Mouse (Mus musculus): ENCODE data around the gene Tmem132d. TPM values are rescaled to one million over a fixed set of nuclear protein-coding genes. Genes with fewer than 3 reads are reported as not detected.
"Not testable (repeated sequence)": the region's sequence is repeated elsewhere in the genome, so short reads cannot be mapped to it uniquely, and the experiment has no call there.

Gene Tmem132d
- polyA plus RNA-seq, 1 experiment from 2014 or later, result not detected

DNA sequence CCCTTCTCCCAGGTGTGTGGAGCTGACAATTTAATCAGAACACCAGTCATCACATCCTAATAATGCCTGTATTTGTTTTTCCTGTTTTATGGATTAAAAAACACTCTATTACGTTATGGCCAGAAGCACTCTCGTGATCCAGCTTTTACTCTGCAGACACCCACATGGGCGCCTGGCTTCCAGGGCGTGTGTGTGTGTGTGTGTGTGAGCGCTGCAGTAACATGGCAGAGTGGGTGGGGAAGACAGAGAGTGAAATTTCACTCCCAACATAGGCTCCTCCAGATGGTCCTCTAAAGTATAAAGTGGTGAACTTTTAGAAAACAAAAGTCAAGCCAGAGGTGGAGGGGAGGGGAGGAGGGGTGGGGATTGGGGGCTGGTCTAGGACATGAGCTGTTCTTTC is 442.1 kb downstream of the Tmem132d start:
- Histone ChIP-seq H3K27me3 (replicated peaks; ENCODE audit: control insufficient read depth, insufficient read depth, low read length) (no peaks in the 10 kb centered on the region), H3K9me3 (ENCODE audit: control insufficient read depth, low read length) (no peaks in the 10 kb centered on the region), H3K4me2 (no peak overlapping the region), H3K9ac (ENCODE audit: low read depth, low read length) (no peak overlapping the region), H3K4me3 (ENCODE audit: low read depth, low read length) (no peak overlapping the region), H3K4me1 (replicated peaks; ENCODE audit: control insufficient read depth, insufficient read depth, low read length) (no peaks in the 10 kb centered on the region), H3K27ac (ENCODE audit: low read depth, low read length) (no peak overlapping the region), H3K36me3 (ENCODE audit: control insufficient read depth, insufficient read depth, low read length) (no peaks in the 10 kb centered on the region)
- WGBS, result 79% methylated on average over 5 of the region's 5 CpGs
- DNase-seq (ENCODE audit: low spot score) (no peak), ATAC-seq (replicated peaks; ENCODE audit: low FRiP score) (no peak)

DNA sequence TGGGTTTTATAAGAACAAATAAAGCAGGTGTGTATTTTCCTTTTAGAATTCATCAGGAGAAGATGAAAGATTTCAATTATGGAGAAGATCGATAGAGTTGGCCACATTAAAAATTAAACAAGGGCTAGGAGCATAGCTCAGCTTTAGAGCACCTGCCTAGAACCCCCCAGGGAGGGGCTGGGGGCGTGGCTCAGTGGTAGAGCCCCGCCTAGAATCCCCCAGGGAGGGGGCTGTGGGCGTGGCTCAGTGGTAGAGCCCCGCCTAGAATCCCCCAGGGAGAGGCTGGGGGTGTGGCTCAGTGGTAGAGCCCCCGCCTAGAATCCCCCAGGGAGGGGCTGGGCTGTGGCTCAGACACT is 452.9 kb downstream of the Tmem132d start:
- not testable (repeated sequence) for H3K27ac ChIP-seq (ENCODE audit: low read depth, low read length); H3K4me2 ChIP-seq; H3K27me3 ChIP-seq (replicated peaks; ENCODE audit: control insufficient read depth, insufficient read depth, low read length); ATAC-seq (replicated peaks; ENCODE audit: low FRiP score); H3K4me1 ChIP-seq (replicated peaks; ENCODE audit: control insufficient read depth, insufficient read depth, low read length); DNase-seq (ENCODE audit: low spot score); H3K9ac ChIP-seq (ENCODE audit: low read depth, low read length); H3K4me3 ChIP-seq (ENCODE audit: low read depth, low read length); H3K36me3 ChIP-seq (ENCODE audit: control insufficient read depth, insufficient read depth, low read length); H3K9me3 ChIP-seq (ENCODE audit: control insufficient read depth, low read length)
- 51% methylated on average over 6 of the region's 6 CpGs for WGBS

- no peaks in the 10 kb centered on the region for H3K36me3 ChIP-seq (ENCODE audit: control insufficient read depth, insufficient read depth, low read length)
- no peaks in the 10 kb centered on the region for H3K4me1 ChIP-seq (replicated peaks; ENCODE audit: control insufficient read depth, insufficient read depth, low read length)
- no peaks in the 10 kb centered on the region for H3K27me3 ChIP-seq (replicated peaks; ENCODE audit: control insufficient read depth, insufficient read depth, low read length)
- H3K4me3 ChIP-seq (ENCODE audit: low read depth, low read length), result no peak overlapping the region
- no peak overlapping the region for H3K4me2 ChIP-seq
- H3K27ac ChIP-seq (ENCODE audit: low read depth, low read length), result no peak overlapping the region
- DNase-seq (ENCODE audit: low spot score), result no peak
- ATAC-seq (replicated peaks; ENCODE audit: low FRiP score), result no peak
- no peak overlapping the region for H3K9ac ChIP-seq (ENCODE audit: low read depth, low read length)
- no peaks in the 10 kb centered on the region for H3K9me3 ChIP-seq (ENCODE audit: control insufficient read depth, low read length)
- 61% methylated on average over 6 of the region's 6 CpGs for WGBS
Measured at GRCm38 (mm10) chr5:127979329-127980002, 453.4 kb downstream of the Tmem132d start.

DNA sequence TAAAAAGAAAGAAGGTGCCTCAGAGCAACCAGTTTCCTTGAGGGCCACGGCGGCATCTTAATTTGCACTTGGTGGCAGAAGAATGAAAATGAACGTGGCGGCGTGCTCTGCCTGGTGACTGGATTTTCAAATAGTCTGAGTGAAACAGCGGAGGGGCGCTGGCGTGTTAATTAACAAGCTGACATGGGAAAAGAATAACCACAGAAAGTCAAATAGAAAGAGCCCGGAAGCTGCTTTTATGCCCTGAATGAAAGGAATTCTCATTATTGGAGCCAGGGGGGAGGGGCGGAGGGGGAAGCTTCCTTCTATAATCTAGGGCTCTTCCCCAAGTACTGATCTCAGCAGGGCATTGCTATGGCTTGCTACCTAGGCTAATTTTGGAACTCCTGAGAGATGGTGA is 456.2 kb downstream of the Tmem132d start:
- ATAC-seq (replicated peaks; ENCODE audit: low FRiP score), result no peak
- Histone ChIP-seq H3K4me1 (replicated peaks; ENCODE audit: control insufficient read depth, insufficient read depth, low read length) (no peaks in the 10 kb centered on the region), H3K36me3 (ENCODE audit: control insufficient read depth, insufficient read depth, low read length) (no peaks in the 10 kb centered on the region), H3K27ac (ENCODE audit: low read depth, low read length) (no peak overlapping the region), H3K4me2 (no peak overlapping the region), H3K9ac (ENCODE audit: low read depth, low read length) (no peak overlapping the region), H3K27me3 (replicated peaks; ENCODE audit: control insufficient read depth, insufficient read depth, low read length) (no peaks in the 10 kb centered on the region), H3K4me3 (ENCODE audit: low read depth, low read length) (no peak overlapping the region), H3K9me3 (ENCODE audit: control insufficient read depth, low read length) (no peaks in the 10 kb centered on the region)
- WGBS, result 85% methylated on average over 10 of the region's 10 CpGs
- DNase-seq (ENCODE audit: low spot score), result no peak

DNA sequence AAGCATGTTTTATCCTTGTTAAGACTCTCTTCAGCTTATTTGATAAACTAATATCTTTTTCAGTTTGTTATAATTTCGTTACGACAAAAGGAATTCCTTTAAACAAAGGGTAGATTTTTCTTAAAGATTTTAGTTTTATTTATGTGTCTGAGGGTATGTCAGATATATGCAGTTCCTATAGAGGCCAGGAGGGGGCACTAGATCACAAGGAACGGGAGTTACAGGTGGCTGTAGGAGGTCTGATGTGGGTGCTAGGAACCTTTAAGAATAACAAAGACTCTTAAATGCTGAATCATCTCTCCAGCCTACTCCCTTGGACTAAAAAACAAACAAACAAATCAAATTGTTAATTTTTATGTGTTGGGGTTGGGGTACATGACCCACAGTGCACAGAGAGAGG is 467.2 kb downstream of the Tmem132d start:
- no peak for ATAC-seq (replicated peaks; ENCODE audit: low FRiP score)
- no peak for DNase-seq (ENCODE audit: low spot score)
- no peak overlapping the region for H3K4me3 ChIP-seq (ENCODE audit: low read depth, low read length)
- H3K9me3 ChIP-seq (ENCODE audit: control insufficient read depth, low read length), result no peaks in the 10 kb centered on the region; the same call in 1 of the 2 replicates
- no peaks in the 10 kb centered on the region for H3K36me3 ChIP-seq (ENCODE audit: control insufficient read depth, insufficient read depth, low read length)
- no peaks in the 10 kb centered on the region for H3K27me3 ChIP-seq (replicated peaks; ENCODE audit: control insufficient read depth, insufficient read depth, low read length)
- no peak overlapping the region for H3K9ac ChIP-seq (ENCODE audit: low read depth, low read length)
- no peak overlapping the region for H3K27ac ChIP-seq (ENCODE audit: low read depth, low read length)
- H3K4me2 ChIP-seq, result no peak overlapping the region
- no peaks in the 10 kb centered on the region for H3K4me1 ChIP-seq (replicated peaks; ENCODE audit: control insufficient read depth, insufficient read depth, low read length)
- 74% methylated on average over 3 of the region's 3 CpGs for WGBS

DNA sequence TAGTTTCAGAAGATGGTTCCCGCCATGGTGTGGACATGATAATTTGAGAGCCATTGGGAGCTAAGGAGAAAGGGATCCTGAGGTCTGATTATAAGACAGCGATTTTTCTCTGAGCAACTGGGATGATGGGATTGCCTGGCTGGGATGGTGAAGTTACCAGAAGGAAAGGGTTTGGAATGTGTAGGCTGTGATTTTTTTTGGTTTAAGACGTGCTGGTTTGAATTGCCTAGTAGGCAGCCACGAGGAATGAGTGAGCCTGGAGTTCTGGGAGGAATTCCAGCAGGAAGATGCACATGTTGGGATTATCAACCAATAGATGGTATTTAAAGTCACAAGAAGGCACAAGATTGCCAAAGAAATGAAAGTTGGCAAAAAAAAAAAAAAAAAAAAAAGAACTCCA is 470.2 kb downstream of the Tmem132d start:
- WGBS, result 83% methylated on average over 4 of the region's 4 CpGs
- Histone ChIP-seq H3K4me2 (no peak overlapping the region), H3K27me3 (replicated peaks; ENCODE audit: control insufficient read depth, insufficient read depth, low read length) (no peaks in the 10 kb centered on the region), H3K9me3 (ENCODE audit: control insufficient read depth, low read length) (no peaks in the 10 kb centered on the region), H3K36me3 (ENCODE audit: control insufficient read depth, insufficient read depth, low read length) (no peaks in the 10 kb centered on the region), H3K27ac (ENCODE audit: low read depth, low read length) (no peak overlapping the region), H3K4me1 (replicated peaks; ENCODE audit: control insufficient read depth, insufficient read depth, low read length) (no peaks in the 10 kb centered on the region), H3K9ac (ENCODE audit: low read depth, low read length) (no peak overlapping the region), H3K4me3 (ENCODE audit: low read depth, low read length) (no peak overlapping the region)
- DNase-seq (ENCODE audit: low spot score) (no peak), ATAC-seq (replicated peaks; ENCODE audit: low FRiP score) (no peak)

GRCm38 (mm10) chr5:127956511-127957097 is 476.3 kb downstream of the Tmem132d start:
- 76% methylated on average over 17 of the region's 17 CpGs for WGBS
- H3K27me3 ChIP-seq (replicated peaks; ENCODE audit: control insufficient read depth, insufficient read depth, low read length), result no peaks in the 10 kb centered on the region
- no peak overlapping the region for H3K27ac ChIP-seq (ENCODE audit: low read depth, low read length)
- ATAC-seq (replicated peaks; ENCODE audit: low FRiP score) (no peak), DNase-seq (ENCODE audit: low spot score) (no peak)
- no peak overlapping the region for H3K9ac ChIP-seq (ENCODE audit: low read depth, low read length)
- no peaks in the 10 kb centered on the region for H3K4me1 ChIP-seq (replicated peaks; ENCODE audit: control insufficient read depth, insufficient read depth, low read length)
- no peaks in the 10 kb centered on the region for H3K9me3 ChIP-seq (ENCODE audit: control insufficient read depth, low read length)
- no peak overlapping the region for H3K4me2 ChIP-seq
- no peaks in the 10 kb centered on the region for H3K36me3 ChIP-seq (ENCODE audit: control insufficient read depth, insufficient read depth, low read length)
- no peak overlapping the region for H3K4me3 ChIP-seq (ENCODE audit: low read depth, low read length)

GRCm38 (mm10) chr5:127954231-127954790 is 478.6 kb downstream of the Tmem132d start:
- no peak for DNase-seq (ENCODE audit: low spot score)
- Histone ChIP-seq H3K4me1 (replicated peaks; ENCODE audit: control insufficient read depth, insufficient read depth, low read length) (no peaks in the 10 kb centered on the region), H3K27me3 (replicated peaks; ENCODE audit: control insufficient read depth, insufficient read depth, low read length) (no peaks in the 10 kb centered on the region), H3K36me3 (ENCODE audit: control insufficient read depth, insufficient read depth, low read length) (no peaks in the 10 kb centered on the region), H3K27ac (ENCODE audit: low read depth, low read length) (no peak overlapping the region), H3K4me3 (ENCODE audit: low read depth, low read length) (no peak overlapping the region), H3K9ac (ENCODE audit: low read depth, low read length) (no peak overlapping the region), H3K4me2 (no peak overlapping the region), H3K9me3 (ENCODE audit: control insufficient read depth, low read length) (no peaks in the 10 kb centered on the region)
- no peak for ATAC-seq (replicated peaks; ENCODE audit: low FRiP score)
- WGBS, result 77% methylated on average over 16 of the region's 16 CpGs

DNA sequence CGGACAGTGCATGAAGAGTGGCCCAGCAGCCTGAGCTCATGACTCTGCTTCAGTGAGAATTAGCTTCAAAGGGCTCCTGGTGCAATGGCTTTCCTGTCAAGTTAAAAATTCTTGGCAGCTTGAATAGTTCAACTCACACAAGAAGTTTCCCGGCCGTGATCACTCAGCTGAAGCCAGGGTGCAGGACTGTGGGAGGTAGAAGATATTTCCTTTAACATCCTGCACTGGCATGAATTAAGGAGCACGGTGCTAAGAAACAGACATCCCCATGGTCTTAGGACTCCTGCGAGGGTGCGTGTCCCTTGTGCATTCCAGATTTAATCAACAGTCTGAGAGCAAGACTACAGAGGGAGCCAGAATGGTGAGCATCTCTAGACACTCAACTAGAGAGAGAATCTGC is 480.1 kb downstream of the Tmem132d start:
- Histone ChIP-seq H3K27me3 (replicated peaks; ENCODE audit: control insufficient read depth, insufficient read depth, low read length) (no peaks in the 10 kb centered on the region), H3K4me2 (no peak overlapping the region)
- 81% methylated on average over 6 of the region's 6 CpGs for WGBS

More for the DNA sequence above, 480.1 kb downstream of the Tmem132d start:
- no peaks in the 10 kb centered on the region for H3K4me1 ChIP-seq (replicated peaks; ENCODE audit: control insufficient read depth, insufficient read depth, low read length)
- no peak overlapping the region for H3K27ac ChIP-seq (ENCODE audit: low read depth, low read length)
- no peak overlapping the region for H3K4me3 ChIP-seq (ENCODE audit: low read depth, low read length)
- H3K36me3 ChIP-seq (ENCODE audit: control insufficient read depth, insufficient read depth, low read length), result no peaks in the 10 kb centered on the region
- no peak for DNase-seq (ENCODE audit: low spot score)
- no peaks in the 10 kb centered on the region for H3K9me3 ChIP-seq (ENCODE audit: control insufficient read depth, low read length)
- no peak for ATAC-seq (replicated peaks; ENCODE audit: low FRiP score)
- H3K9ac ChIP-seq (ENCODE audit: low read depth, low read length), result no peak overlapping the region
